Mouse (Mus musculus) ES-CJ7 (cell line): ENCODE results near the gene Rnase9.

ENCODE experiments used
- DNase-seq: peaks from one replicate; pipeline ENCODE4 v3.0.0; 2011; ENCODE audit warnings: low read depth, low spot score

Gene Rnase9

GRCm38 (mm10) chr14:51050063-51050462 is 8.4 kb upstream of the Rnase9 start, which contains the start of gene Rnase11:
Gene Rnase11, minus strand, starts transcription at chr14:51050163.
- no peak for DNase-seq

- no peak for DNase-seq
Measured at GRCm38 (mm10) chr14:51047846-51048245, 6.2 kb upstream of the Rnase9 start.

- no peak for DNase-seq
Measured at GRCm38 (mm10) chr14:51036214-51036613, 5.5 kb downstream of the Rnase9 start.

GRCm38 (mm10) chr14:51035206-51035605 is 6.5 kb downstream of the Rnase9 start:
- DNase-seq, result no peak

GRCm38 (mm10) chr14:51027387-51028155 is 14.1 kb downstream of the Rnase9 start:
- no peak for DNase-seq

GRCm38 (mm10) chr14:51026391-51027133 is 15.1 kb downstream of the Rnase9 start:
- DNase-seq, result peak; percentile 72

DNA sequence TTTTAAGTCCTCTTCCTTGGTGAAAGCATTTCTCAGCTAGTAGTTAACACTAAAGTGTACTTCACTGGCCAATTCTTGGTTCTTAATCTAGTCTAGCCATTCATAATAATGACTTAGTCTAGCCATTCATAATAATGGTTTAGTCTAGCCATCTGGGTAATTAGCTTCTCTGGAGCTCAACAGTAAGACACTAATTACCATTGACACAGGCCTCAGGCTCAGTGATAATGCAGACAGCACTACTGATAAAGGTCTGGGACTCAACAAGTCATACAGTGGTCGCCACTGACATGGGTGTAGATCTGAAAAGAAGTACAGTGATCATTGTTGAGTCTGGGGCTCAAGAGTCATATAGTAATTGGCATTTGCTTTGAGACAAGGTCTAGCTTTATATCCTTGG is 16.8 kb downstream of the Rnase9 start:
- DNase-seq, result no peak

DNA sequence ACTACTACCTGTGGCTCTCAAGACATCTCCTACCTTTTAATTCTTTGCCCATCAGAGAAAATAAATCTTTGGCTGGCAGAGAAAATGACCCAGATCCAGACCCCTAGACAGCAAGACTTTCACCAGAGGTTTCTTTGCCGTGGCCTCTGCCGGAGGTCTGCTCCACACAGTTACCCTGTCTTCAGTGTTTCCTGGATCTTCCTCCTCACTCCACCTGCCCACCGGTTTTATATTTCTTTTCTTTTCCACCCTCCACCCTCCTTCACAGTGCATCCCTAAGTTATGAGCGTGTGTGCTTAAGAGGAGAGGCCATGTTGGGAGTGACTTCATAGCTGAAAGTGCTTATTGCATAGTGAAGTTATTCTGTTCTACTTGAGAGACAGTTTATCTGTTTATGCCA is 18.2 kb downstream of the Rnase9 start:
- no peak for DNase-seq

GRCm38 (mm10) chr14:51017256-51017655 is 24.4 kb downstream of the Rnase9 start:
- no peak for DNase-seq

GRCm38 (mm10) chr14:51015780-51016179 is 25.9 kb downstream of the Rnase9 start:
- DNase-seq, result no peak

DNA sequence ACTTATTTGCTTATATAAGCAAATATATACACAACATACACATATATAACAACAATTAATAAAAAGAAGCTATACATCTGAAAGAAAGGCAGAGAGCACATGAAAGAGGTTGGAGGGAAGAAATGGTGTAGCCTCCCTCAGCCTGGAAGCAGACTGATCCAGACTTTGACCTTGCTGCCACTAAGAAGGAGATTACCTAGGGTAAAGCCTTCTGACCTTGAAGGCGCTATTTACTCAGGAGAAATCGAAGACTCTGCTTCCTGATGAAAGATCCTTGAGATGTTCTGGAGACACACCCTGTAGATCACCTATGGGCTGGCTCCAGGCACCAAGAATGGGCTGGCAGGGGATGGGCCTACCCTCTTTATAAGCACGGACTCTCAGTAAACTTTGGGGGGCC is 26.9 kb downstream of the Rnase9 start:
- DNase-seq, result peak; percentile 60

GRCm38 (mm10) chr14:51009572-51009971 is 32.1 kb downstream of the Rnase9 start:
- no peak for DNase-seq

- DNase-seq, result no peak
Measured at GRCm38 (mm10) chr14:51008781-51009180, 32.9 kb downstream of the Rnase9 start.

- DNase-seq, result no peak
Measured at GRCm38 (mm10) chr14:51007914-51008713, 33.6 kb downstream of the Rnase9 start.

DNA sequence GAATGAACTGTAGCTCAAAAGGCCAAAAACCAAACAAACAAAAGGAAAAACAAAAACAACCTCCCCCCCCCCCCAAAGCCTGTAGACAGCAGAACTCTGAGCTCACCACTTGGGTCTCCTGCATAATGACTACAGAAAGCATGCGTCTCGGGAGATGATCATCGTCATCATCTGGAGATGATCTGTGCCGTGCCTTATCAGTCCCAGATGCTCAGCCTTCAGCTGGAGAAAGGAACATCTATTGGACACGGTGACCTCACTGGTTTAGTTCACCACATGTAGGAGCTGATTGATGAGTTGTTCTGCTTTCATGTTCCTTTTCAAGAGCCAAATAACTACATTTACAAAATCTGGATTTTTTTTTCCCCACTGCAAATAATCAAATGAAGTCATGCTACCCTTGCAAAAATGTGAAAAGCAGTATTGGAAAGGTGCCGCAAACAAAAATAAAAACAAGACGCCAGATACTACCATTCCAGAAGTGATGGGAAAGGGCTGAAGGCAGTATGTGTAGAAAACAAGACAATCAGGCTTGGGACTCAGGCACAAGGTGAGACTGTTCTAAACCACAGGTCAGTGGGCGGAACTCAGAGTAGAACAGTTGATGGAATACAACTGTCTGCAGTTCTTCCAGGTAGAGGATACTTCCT is 34.4 kb downstream of the Rnase9 start, which contains the start of gene Rnase10:
Gene Rnase10 (plus strand): TSS at position 600 of the 650 bp plus-strand sequence.
- no peak for DNase-seq

DNA sequence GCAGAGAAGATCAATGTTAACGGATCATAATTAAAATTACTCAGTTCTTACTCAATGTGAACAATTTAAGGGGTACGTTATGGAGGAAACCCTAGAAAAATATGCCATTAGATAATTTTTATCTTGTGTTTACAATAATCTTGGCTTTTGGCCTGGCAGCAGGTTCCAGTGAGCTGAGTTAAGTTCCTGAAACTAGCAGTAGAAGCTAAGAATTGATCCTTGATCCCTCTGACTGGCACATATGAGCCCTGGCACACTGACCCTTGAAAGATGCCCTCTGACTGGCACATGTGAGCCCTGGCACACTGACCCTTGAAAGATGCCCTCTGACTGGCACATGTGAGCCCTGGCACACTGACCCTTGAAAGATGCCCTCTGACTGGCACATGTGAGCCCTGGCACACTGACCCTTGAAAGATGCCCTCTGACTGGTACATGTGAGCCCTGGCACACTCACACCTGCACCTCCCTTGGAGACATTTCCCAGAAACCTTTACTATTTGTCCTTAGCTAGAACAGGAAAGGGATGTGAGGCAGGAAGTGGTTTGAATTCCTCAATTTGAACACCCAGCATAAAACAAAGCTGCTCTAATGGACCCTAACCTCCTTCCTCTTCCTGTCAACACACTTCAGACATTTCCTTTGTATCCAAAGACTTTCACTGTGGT is 43.5 kb downstream of the Rnase9 start:
- DNase-seq, result no peak

- no peak for DNase-seq
Measured at GRCm38 (mm10) chr14:50997088-50997487, 44.6 kb downstream of the Rnase9 start.

DNA sequence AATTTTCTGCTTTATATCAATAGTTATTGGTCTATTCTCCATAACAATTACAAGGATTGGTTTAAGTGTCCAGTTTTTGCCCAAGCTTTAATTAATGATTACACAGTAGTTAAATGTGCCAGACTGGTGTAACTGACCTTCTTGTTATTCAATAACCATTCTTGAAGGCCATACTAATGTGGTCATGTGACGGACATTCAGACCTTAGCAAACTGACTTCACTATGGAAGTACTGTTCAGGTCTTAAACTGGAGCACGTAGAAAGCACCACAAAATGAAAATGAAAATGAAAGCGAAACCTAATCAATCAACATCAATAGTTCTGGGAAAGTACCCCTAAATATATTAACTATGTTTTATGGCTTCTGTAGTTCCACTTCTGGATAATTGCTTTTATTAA is 50.6 kb downstream of the Rnase9 start:
- DNase-seq, result no peak
